Mouse (Mus musculus): ENCODE measurements around the gene Il5ra. TPM values are rescaled to one million over a fixed set of nuclear protein-coding genes. Genes with fewer than 3 reads are reported as not detected.

The Il5ra gene
- not detected in 2 replicates for polyA plus RNA-seq (2012)

- Histone ChIP-seq H3K27me3 (ENCODE audit: control insufficient read depth) (no peaks in the 10 kb centered on the region), H3K9me3 (ENCODE audit: control insufficient read depth, low read length) (no peaks in the 10 kb centered on the region), H3K4me1 (ENCODE audit: control insufficient read depth) (no peaks in the 10 kb centered on the region), H3K4me3 (replicated peaks) (no peak within 1 kb of the TSS), H3K36me3 (ENCODE audit: control insufficient read depth) (no peaks in the 10 kb centered on the region)
- no peak for TF ChIP-seq GATA1 (IDR thresholded peaks at IDR 0.05; ENCODE audit: low read length)
- TF ChIP-seq TAL1 (IDR thresholded peaks at IDR 0.05; ENCODE audit: low read length) = no peak
Measured at GRCm38 (mm10) chr6:106748887-106749388, at the start of gene Il5ra. Gene Il5ra, minus strand, starts transcription at chr6:106749037.

- Histone ChIP-seq H3K27me3 (ENCODE audit: control insufficient read depth) (no peaks in the 10 kb centered on the region), H3K36me3 (ENCODE audit: control insufficient read depth) (peaks cover 44% of the 10 kb centered on the region), H3K9me3 (ENCODE audit: control insufficient read depth, low read length) (no peaks in the 10 kb centered on the region), H3K4me3 (replicated peaks) (no peak overlapping the region), H3K4me1 (ENCODE audit: control insufficient read depth) (peaks cover 12% of the 10 kb centered on the region)
- TF ChIP-seq TAL1 (IDR thresholded peaks at IDR 0.05; ENCODE audit: low read length) = no peak
- TF ChIP-seq GATA1 (IDR thresholded peaks at IDR 0.05; ENCODE audit: low read length) = no peak
Measured at GRCm38 (mm10) chr6:106794094-106794814, 45.4 kb upstream of the Il5ra start.

GRCm38 (mm10) chr6:106793621-106794020 is 44.8 kb upstream of the Il5ra start:
- H3K27me3 ChIP-seq (ENCODE audit: control insufficient read depth) = no peaks in the 10 kb centered on the region
- no peak overlapping the region for H3K4me3 ChIP-seq (replicated peaks)

GRCm38 (mm10) chr6:106793088-106793487 is 44.3 kb upstream of the Il5ra start:
- Histone ChIP-seq H3K4me3 (replicated peaks) (no peak overlapping the region), H3K36me3 (ENCODE audit: control insufficient read depth) (peaks cover 52% of the 10 kb centered on the region), H3K9me3 (ENCODE audit: control insufficient read depth, low read length) (no peaks in the 10 kb centered on the region), H3K27me3 (ENCODE audit: control insufficient read depth) (no peaks in the 10 kb centered on the region), H3K4me1 (ENCODE audit: control insufficient read depth) (peaks cover 2% of the 10 kb centered on the region)
- TF ChIP-seq TAL1 (IDR thresholded peaks at IDR 0.05; ENCODE audit: low read length) (no peak), GATA1 (IDR thresholded peaks at IDR 0.05; ENCODE audit: low read length) (no peak)

More at GRCm38 (mm10) chr6:106793621-106794020, 44.8 kb upstream of the Il5ra start:
- Histone ChIP-seq H3K4me1 (ENCODE audit: control insufficient read depth) (peaks cover 6% of the 10 kb centered on the region), H3K9me3 (ENCODE audit: control insufficient read depth, low read length) (no peaks in the 10 kb centered on the region), H3K36me3 (ENCODE audit: control insufficient read depth) (peaks cover 48% of the 10 kb centered on the region)
- TF ChIP-seq GATA1 (IDR thresholded peaks at IDR 0.05; ENCODE audit: low read length) (no peak), TAL1 (IDR thresholded peaks at IDR 0.05; ENCODE audit: low read length) (no peak)

GRCm38 (mm10) chr6:106792486-106792885 is 43.6 kb upstream of the Il5ra start:
- H3K4me1 ChIP-seq (ENCODE audit: control insufficient read depth) = peaks cover 2% of the 10 kb centered on the region
- no peak overlapping the region for H3K4me3 ChIP-seq (replicated peaks)
- TF ChIP-seq GATA1 (IDR thresholded peaks at IDR 0.05; ENCODE audit: low read length) (no peak), TAL1 (IDR thresholded peaks at IDR 0.05; ENCODE audit: low read length) (no peak)
- no peaks in the 10 kb centered on the region for H3K9me3 ChIP-seq (ENCODE audit: control insufficient read depth, low read length)
- no peaks in the 10 kb centered on the region for H3K27me3 ChIP-seq (ENCODE audit: control insufficient read depth)
- H3K36me3 ChIP-seq (ENCODE audit: control insufficient read depth) = peaks cover 55% of the 10 kb centered on the region

GRCm38 (mm10) chr6:106791429-106791828 is 42.6 kb upstream of the Il5ra start:
- Histone ChIP-seq H3K9me3 (ENCODE audit: control insufficient read depth, low read length) (no peaks in the 10 kb centered on the region), H3K36me3 (ENCODE audit: control insufficient read depth) (peaks cover 58% of the 10 kb centered on the region)
- no peak for TF ChIP-seq GATA1 (IDR thresholded peaks at IDR 0.05; ENCODE audit: low read length)
- TF ChIP-seq TAL1 (IDR thresholded peaks at IDR 0.05; ENCODE audit: low read length) = no peak

GRCm38 (mm10) chr6:106787138-106787537 is 38.3 kb upstream of the Il5ra start:
- Histone ChIP-seq H3K9me3 (ENCODE audit: control insufficient read depth, low read length) (no peaks in the 10 kb centered on the region), H3K36me3 (ENCODE audit: control insufficient read depth) (peaks cover 50% of the 10 kb centered on the region), H3K4me3 (replicated peaks) (no peak overlapping the region), H3K4me1 (ENCODE audit: control insufficient read depth) (no peaks in the 10 kb centered on the region), H3K27me3 (ENCODE audit: control insufficient read depth) (no peaks in the 10 kb centered on the region)
- TF ChIP-seq GATA1 (IDR thresholded peaks at IDR 0.05; ENCODE audit: low read length) (no peak), TAL1 (IDR thresholded peaks at IDR 0.05; ENCODE audit: low read length) (no peak)

More at GRCm38 (mm10) chr6:106791429-106791828, 42.6 kb upstream of the Il5ra start:
- Histone ChIP-seq H3K4me1 (ENCODE audit: control insufficient read depth) (peaks cover under 1% of the 10 kb centered on the region), H3K27me3 (ENCODE audit: control insufficient read depth) (no peaks in the 10 kb centered on the region), H3K4me3 (replicated peaks) (no peak overlapping the region)

GRCm38 (mm10) chr6:106770046-106770445 is 21.2 kb upstream of the Il5ra start:
- peaks cover 17% of the 10 kb centered on the region for H3K4me1 ChIP-seq (ENCODE audit: control insufficient read depth)
- TF ChIP-seq TAL1 (IDR thresholded peaks at IDR 0.05; ENCODE audit: low read length) (no peak), GATA1 (IDR thresholded peaks at IDR 0.05; ENCODE audit: low read length) (no peak)
- peak overlapping the region; percentile 88 for H3K4me3 ChIP-seq (replicated peaks)
- no peaks in the 10 kb centered on the region for H3K27me3 ChIP-seq (ENCODE audit: control insufficient read depth)
- H3K9me3 ChIP-seq (ENCODE audit: control insufficient read depth, low read length) = no peaks in the 10 kb centered on the region
- H3K36me3 ChIP-seq (ENCODE audit: control insufficient read depth) = peaks cover 32% of the 10 kb centered on the region

GRCm38 (mm10) chr6:106769290-106769866 is 20.5 kb upstream of the Il5ra start:
- no peak for TF ChIP-seq GATA1 (IDR thresholded peaks at IDR 0.05; ENCODE audit: low read length)
- no peak for TF ChIP-seq TAL1 (IDR thresholded peaks at IDR 0.05; ENCODE audit: low read length)
- Histone ChIP-seq H3K4me1 (ENCODE audit: control insufficient read depth) (peaks cover 17% of the 10 kb centered on the region), H3K9me3 (ENCODE audit: control insufficient read depth, low read length) (no peaks in the 10 kb centered on the region), H3K27me3 (ENCODE audit: control insufficient read depth) (no peaks in the 10 kb centered on the region), H3K36me3 (ENCODE audit: control insufficient read depth) (peaks cover 30% of the 10 kb centered on the region), H3K4me3 (replicated peaks) (peak overlapping the region; percentile 88)

Measured in erythroblast, embryonic 14.5 days (primary cell).